Mouse (Mus musculus) ES-Bruce4 (cell line): ENCODE data around the gene Palm2.

Experiments used
- CTCF ChIP-seq: IDR thresholded peaks from one replicate; pipeline ENCODE4 v1.8.1; 2011; ENCODE audit warnings: low read depth, low read length
- POLR2A ChIP-seq: IDR thresholded peaks from one replicate; pipeline ENCODE4 v1.8.1; 2011; ENCODE audit warnings: low read length; ENCODE audit not compliant: insufficient read depth

- TF ChIP-seq POLR2A: no peak
- TF ChIP-seq CTCF: no peak
Observed at GRCm38 (mm10) chr4:57672541-57672940, 238.5 kb downstream of the Palm2 start.
